Mouse (Mus musculus) induced T-regulatory cell, adult 2 months (primary cell): ENCODE measurements at regions not wholly inside any gene's neighbourhood (a gene's known extent, or its start where the extent isn't known, plus 50 kb on each side); places are given as distances from the start of the nearest gene placed in this dataset.

Experiments
- DNase-seq: peaks from one replicate; pipeline ENCODE4 v3.0.0-alpha.2; 2012; ENCODE audit warnings: low read depth

DNA sequence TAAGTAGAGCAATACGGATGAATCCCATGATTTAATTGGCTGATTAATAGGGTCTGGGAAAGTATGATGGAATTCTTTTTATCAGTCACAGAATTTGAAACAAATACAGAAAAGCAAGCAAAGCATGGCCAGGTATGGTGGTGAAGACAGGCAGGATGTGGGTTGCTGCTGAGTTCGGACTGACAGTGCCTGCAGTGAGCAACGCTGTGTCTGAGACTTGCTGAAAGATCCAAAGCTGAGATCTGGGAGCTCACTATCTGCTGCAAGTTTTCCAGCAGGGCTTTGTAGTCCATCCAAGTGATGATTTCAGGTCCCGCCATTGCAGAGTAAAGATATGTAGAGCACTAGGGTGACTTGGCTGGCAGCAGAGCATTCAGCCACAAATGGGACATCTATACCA, 189.3 kb upstream of the Ahr start:
- DNase-seq = peak; percentile 25

DNA sequence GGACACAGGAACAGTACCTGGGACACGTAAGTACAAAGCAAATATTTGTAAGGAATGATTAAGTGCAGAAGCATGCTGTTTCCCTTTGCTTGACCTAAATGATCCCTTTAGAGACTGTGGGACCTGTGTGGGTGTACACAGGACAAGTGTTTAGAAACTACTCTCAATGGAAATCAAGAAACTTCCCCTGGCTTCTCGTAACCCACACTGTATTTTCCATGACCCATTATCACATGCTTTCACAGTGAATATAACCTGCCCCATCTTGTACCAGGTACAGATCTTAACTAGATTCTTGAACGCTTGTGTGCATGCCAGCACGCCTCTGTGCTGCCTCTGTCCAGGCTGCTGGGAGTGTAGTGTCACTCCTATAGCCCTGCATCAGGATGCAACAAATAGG, 177.8 kb upstream of the Ahr start:
- DNase-seq = peak; percentile 29

DNA sequence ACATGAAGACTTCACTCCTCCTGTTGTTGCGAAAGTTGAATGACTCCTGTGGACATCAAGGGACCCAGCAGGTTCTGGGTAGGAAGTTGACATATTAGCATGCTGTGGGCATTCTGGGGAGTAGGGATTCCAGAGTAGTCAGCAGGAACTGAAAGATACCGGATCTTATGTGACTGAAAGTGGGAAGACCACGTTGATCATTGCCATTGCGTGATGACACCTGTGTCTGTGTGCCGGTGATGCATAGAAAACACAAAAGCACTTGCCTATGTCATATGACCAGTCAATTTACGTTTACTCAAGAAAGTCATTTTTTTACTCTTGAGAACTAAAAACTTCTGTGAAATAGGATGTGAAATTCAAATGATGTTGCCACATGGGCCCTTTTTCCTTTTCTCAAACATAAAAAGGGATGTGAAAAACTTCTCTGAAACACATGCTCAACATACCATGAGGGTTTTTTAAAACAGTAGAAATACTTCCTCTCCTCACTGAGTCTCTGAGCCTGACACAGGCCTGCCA, 176.8 kb upstream of the Ahr start:
- no peak for DNase-seq

DNA sequence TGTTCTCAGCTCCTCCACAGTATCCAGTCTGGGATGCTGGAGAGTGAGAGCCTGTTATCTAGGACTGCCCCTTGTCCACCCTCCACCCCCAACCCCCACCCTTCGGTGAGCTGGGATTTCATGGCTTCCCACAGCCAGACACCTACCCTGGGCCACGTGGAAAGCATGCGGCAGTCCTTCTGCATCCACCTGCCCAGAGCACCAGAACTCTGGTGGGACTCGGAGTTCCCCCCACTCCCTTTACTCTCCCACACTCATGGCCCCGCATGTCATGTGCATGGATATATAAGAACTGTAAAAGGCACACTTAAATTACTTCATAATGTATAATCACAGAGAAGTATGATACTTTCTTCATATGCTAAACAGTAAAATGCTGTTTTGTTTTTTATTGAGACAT, 175.5 kb upstream of the Ahr start:
- no peak for DNase-seq

DNA sequence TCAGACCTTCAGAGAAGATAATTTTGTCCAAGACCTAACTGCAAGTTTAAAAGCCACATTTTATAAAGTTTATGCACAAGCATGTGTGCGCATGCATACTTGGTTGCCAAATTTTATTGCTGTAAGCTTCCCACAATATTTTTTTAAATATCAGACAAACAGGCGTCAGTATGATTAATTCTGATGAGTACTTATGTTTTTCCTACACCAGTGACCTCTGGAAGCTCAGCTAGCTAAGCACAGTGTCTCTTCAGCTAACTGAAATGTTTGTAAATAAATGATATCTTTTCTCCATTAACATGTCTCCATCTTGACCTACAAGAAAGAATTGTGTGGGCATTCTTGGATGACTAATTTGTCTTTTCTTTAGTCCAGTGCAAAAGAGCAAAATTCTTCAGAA, 168.6 kb upstream of the Ahr start:
- DNase-seq = no peak

DNA sequence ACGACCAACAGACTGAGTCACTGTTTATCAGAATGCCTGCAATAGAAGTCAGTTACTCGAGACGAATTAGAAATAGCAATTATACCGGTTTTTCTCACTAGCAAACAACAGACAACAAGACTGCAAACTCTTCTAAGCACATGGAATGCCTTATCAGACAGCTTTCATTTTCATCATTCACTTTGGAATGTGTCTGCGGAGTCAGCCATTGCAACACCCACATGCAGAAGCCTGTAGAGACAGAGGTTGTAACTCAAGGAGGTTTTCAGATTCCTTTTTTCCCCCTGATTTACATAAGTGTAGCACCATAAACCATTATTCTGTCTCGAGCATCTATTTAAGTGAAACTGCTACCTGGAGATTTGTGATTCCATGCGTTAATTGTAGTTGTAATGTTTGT, 167.8 kb upstream of the Ahr start:
- no peak for DNase-seq

DNA sequence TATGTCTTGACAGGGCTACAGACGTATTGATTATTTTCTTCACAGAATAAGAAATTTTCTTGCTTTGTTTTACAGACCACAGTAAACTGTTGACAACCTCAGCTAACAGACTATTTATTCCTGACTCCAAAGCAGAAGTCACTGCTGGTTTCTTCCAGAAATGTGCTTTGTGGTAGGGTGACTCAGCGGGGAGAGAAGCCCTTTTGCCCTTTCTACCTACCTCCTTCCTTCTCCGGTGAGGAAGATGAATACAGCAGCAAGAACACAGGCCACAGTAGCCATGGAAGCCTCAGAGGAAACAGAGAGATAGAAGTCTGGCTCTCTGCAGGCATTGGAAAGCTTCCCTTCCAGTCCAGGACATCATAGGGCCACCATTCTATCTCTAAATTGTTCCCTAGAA, 159.4 kb upstream of the Ahr start:
- no peak for DNase-seq

DNA sequence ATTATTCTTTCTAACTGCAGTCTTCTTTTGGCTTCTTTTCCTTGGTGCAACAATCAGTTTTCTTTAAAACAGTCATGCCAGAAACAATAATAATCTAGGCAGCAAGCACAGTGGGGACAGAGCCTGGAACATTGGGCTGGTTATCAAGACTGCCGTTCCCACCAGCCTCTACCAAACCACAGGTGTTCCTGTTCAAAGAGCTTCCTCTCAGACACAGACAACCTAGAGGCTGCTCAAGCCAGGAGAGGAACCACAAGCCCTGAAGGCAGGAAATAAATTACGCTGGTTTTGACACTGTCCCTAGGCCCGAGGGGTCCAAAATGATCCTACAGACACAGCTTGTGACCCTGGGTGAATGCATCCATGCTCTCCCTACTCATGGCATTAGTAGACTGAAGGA, 156.1 kb upstream of the Ahr start:
- DNase-seq = no peak

DNA sequence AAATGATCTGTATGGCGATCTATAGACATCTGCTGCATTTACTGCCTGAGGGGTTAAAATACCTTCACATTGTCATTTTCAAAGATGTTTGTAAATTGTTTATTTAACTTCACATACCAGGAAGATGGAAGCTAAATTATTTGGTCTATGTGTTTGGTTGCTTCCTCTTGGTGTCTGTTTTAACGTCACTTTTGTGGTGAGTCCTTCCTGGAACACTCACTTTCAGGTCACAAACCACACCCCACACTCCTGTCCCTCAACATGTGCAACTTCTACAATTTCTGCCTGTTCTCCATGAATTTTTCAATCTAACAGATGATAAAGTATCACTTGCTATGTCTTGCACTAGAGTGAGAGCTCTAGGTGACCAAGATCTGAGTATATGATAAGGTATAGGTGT, 151.4 kb upstream of the Ahr start:
- DNase-seq = peak; percentile 28

DNA sequence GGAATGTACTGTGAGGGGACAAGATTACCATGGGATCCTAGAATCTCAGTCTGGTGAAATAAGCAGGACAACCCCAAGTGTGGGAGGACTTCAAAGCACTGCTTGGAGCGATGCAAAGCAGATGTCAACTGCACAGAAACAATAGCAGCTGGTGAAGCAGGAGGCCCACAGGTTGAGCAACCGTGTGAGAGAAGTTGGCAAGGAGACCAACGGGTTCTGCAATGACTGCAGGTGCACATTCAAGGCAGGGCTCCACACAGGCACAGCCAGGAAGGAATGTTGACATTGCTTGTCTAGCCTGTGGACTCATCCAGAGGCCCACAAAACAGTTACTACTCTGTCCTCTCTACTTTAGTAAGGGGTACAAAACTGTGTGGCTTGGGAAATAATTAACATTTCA, 150.4 kb upstream of the Ahr start:
- DNase-seq = no peak

DNA sequence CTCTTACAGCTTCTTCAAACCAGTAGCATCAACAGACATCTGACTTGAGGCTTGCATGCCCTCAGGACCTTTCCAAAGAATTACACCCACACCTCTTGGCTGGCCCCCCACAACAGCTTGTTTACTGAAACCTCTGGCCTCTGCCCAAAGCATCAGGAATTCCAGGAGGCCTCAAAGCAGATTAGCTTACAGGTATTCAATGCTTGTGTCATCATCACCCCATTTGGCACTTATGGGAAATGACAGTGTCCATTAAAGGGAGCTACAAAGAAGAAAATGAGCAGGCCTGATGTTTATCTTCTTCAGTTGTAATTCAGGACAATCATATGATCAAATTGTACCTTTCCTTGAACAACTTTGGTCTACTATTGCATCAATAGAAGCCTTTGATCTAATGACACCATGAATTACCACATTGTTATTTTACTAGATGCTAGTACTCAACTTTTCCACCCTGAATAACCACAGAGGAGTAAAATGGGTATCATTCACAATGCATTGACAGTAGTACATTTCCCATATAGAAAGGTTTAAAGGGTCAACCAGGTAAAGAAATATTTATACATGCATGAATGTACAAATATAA, 147.1 kb upstream of the Ahr start:
- DNase-seq = peak; percentile 16

DNA sequence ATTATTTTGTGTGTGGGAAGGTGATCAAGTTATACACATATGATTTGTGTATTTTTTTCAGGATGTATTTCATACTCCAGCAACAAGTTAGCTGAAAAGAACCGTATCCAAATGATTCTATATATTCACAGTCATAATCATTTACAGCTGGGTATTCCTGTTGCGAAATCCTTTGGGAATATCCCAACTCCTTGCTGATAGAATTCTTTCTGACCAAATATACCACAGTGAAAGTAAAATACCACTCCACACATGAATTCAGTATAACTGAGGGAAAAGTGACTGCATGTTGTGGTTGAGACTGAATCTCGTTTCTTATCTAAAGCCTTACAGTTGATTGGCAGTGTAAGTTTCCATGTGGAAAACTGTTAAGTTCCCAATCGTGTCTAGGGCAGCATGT, 145.1 kb upstream of the Ahr start:
- no peak for DNase-seq

DNA sequence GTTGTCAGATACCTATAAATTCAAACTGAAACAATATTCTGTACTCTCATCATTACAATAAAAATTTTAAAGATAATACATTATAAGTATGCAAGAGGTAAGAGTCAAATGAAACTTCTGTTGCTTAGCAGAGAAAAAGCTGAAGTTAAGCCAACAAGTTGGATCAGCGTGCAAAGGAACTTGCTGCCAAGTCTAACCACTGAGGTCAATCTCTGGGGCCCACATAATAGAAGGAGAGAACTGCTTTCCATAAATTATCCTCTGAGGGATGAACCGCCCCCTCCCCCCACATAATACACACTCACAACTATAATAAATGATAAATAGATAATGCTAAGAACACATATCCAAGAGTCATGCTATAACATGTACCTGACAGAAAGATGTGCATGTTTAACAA, 144.2 kb upstream of the Ahr start:
- no peak for DNase-seq

DNA sequence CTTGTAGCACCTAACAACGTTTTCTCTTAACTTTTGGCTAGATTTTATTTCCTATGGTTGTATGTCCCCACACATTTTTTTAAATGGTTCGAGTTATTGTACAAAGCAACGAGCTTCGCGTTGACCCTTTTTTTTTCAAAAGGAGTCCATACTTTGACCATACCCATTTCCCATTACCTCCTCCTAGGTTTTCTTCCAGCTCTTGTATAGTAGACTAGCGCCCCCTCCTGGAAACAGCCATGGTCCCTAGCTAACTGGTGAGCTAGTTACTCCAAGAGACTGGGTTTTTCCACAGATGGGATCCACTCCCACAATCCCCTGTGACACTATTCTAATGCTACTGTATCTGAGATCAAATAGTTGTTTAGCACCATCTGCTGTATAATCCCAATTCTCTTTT, 139.6 kb upstream of the Ahr start:
- DNase-seq = peak; percentile 79

DNA sequence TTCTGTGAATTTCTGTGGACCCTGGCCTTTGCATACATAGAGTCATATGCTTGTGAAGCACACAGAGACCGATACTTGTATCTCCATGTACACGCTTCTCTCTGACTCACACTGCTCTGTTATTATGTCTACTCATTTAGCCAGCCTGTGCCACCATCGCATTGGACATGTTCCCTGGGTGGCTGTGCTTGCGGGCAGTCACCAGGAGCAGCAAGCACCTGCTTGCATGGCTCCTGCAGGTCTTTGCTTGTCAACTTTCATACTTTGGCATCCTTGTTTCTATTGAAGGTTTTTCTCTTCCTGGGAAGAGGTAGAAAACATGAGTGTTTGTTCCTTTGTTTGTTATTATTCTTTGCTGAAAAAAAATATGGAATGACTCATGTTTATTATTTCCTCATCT, 136.1 kb upstream of the Ahr start:
- no peak for DNase-seq

DNA sequence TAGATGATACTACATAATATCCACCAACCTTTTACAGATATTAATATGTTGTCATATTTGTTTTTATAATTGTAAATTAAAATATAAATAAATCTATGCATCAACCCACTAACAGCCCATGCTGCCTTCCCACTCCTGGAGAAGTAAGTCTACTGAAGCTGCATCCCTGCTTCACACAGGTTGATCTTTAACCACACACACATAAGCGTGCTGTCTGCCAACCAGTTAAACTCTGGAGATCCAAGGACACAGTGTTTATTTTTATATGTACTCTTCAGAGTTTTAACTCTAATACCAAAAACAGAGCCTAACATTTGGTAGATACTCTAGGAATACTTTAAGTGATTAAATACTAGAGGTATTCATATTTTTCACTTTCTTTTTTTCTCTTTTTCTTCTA, 133.9 kb upstream of the Ahr start:
- no peak for DNase-seq

DNA sequence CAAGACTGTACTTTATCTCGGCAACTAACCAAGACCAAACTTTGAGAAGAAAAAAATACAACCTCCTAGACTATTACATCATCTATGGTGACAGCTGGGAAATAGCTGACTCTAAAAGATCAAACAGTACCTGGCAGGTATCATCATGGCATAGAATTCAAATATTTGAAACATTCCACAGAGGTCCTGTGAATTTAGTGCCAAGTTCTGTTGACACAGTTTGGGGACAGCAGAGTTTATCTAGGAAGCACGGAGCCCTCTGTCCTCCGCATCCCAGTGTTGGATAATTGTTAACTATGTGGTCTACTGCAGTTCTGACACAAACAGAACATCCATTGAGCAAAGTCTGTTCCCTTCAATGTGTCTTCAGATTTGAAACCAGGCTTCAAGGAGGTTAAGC, 132.9 kb upstream of the Ahr start:
- DNase-seq = no peak

DNA sequence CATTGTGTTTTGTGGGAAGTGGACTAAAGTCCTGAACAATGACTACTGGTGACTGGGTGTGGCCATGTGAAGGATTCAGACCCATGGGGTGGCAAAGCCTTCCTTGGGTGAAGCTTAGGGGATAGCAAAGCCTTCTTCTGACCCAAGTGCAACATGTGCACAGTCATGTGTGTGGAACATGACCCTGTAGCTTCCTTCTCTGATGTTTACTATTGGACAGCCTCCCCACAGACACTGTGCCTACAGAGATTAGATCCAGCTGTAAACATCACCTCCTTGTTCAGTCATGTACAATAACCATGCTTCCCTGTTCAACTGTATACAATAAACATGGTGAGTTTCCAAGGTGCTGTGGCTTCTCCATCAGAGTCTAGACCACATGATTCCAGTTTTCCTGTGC, 132.4 kb upstream of the Ahr start:
- no peak for DNase-seq

DNA sequence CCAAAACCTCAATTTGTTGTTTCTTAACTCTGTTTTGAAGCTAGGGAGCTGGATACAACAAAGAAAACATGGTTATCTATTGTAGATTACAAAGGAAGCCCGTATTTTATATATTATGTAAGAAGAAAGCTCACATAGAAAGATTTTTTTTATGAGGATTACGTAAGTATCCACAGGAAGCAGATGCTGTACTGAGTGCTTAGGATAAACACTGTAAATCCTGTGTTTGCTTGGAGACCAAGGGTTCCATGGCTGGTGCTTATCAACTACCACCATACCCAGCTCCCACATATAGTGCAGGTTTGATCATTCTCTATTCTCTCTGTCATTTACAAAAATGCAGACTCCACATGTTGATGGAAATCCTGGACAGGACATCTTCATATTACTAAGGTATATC, 131.2 kb upstream of the Ahr start:
- no peak for DNase-seq

DNA sequence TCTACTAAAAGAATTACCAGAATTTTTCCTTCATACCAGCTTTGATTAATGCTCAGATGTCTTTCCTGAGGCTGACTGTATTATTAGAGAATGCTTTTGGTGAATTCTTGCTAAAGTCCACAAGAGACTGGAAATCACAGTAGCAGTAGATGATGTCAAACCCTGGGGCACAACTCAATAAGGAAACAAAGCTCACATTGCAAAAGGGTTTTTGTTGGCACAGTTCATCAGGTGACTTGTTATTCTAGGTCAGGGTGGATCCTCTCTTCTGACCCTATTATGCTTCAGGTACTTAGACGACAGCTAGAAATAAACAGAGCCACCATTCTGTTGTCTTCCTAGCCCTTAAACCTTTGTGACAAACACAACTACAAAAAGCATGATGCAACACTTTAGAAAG, 128.2 kb upstream of the Ahr start:
- no peak for DNase-seq

DNA sequence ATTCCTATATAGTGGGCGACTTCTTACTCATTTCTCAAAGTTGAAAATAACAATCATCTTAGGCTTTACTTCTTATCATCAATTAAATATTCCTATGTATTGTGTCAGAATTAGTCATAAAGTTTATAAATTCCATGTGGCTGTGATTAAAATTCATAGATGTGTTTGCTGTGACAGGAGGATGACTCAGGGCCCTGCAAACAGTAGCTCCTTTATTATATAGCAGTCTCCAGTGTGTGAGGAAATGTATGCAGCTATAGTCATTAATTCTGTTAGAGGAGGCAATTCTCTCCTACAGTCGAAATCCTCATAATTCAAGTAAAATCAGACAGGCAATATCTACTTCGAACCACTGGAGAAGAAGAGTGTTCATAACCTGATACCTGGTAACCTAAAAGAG, 121.7 kb upstream of the Ahr start:
- no peak for DNase-seq

DNA sequence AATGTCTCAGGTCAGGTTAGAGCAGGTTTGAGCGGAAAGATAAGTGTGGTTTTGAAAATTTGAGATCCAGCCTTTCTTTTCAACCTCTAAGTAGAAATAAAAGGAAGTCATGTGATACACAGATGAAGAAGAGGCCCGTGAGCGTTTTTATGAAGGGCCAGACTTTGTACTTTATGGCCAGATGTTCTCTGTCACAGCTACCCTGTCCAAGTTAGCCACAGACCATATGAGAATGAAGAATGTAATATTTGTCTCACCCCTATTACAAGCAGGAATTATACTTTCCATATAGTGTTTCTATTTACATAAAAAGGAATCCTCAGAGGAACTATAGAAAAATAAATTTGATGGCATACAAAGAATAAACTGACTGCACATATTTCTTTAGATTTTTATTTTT, 114.9 kb upstream of the Ahr start:
- no peak for DNase-seq

DNA sequence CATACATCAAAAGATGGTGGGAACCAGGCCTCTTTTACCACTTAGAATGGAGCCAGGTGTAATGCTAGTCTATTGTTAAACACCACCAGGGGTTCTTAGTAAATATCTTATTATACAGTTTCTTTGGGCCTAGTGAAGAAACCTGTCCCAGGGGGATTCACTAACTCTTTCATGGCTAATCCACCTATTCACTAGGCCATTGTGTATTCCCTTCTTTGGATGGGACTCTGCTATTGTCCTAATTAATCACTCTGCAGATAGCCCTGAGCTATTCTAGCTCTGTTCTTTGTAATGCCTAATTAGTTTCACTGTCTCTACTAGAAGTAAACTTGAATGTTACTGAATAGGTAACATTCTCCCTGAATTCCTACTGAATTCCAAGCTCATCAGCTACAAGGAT, 107.6 kb upstream of the Ahr start:
- DNase-seq = no peak

DNA sequence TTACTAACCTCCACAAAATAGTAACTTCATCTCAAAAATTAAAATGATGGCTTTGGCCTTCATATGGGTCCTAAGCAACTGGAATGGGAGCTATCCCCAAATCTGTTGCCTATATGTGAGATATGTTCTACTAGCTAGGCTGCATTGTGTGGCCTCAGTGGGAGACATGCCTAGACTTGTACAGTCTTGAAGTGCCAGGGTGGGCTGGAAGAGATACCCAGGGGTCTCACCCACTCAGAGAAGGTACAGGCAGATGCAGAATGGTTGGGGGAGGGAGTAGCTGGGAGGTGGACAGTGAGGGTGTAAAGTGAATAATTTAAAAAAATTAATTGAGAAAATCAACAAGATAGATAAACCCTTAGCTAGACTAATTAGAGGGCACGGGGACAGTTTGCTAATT, 106.9 kb upstream of the Ahr start:
- no peak for DNase-seq

DNA sequence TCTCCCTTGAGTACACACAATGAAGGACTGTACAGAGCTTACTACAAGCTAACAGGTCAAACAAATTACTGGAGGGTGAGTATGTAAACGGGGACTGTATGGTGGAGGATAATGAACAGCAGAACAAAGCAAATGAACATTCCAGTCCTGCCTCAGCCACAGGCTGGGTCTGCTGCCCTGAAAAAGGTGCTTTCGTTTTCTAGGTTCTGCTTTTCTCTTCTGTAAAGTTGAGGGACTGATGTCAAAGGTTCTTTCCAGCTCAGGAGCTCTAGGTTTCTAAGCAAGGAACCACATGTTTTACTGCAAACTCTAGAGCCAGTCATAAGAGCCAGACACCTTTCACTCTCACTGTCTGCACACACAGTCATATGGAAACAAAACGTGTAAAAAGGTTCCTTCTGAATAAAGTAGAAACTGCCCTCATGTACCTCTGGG, 106.1 kb upstream of the Ahr start:
- DNase-seq = peak; percentile 67
